Mouse (Mus musculus) E14TG2a.4 (cell line): ENCODE measurements around the gene Wdpcp.

ENCODE experiments used
- CTCF ChIP-seq: conservative IDR thresholded peaks from 2 replicates; pipeline ENCODE4 v1.5.1; 2014; ENCODE audit warnings: low read length
- POU5F1 ChIP-seq: IDR thresholded peaks from 2 replicates; pipeline ENCODE4 v1.6.1; 2014; ENCODE audit warnings: low read length, borderline replicate concordance

DNA sequence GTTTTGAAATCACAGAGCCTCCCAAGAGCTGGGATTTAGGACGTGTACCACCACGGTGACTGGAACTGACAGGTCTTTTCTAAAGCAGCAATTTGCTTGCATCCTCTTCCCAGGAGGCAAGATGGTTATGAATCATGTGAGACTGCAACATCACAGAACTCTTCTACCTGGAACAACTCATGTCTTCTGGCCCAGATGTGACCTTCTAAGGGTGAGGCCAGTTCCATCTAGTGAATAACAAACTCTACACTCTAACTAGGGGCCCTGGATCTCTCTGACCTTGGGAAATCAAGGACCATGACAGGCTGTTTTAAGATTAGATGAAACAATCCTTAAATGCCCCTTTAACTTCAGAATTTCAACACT, 1.9 kb upstream of the Wdpcp start:
- no peak for TF ChIP-seq CTCF
- TF ChIP-seq POU5F1 = no peak
